Mouse (Mus musculus): ENCODE measurements around the gene Sema4d. TPM values are rescaled to one million over a fixed set of nuclear protein-coding genes. Genes with fewer than 3 reads are reported as not detected.

Gene Sema4d
- total and polyA plus RNA-seq, 3 experiments, result 6.9 to 20.3 TPM; not detected in 1

DNA sequence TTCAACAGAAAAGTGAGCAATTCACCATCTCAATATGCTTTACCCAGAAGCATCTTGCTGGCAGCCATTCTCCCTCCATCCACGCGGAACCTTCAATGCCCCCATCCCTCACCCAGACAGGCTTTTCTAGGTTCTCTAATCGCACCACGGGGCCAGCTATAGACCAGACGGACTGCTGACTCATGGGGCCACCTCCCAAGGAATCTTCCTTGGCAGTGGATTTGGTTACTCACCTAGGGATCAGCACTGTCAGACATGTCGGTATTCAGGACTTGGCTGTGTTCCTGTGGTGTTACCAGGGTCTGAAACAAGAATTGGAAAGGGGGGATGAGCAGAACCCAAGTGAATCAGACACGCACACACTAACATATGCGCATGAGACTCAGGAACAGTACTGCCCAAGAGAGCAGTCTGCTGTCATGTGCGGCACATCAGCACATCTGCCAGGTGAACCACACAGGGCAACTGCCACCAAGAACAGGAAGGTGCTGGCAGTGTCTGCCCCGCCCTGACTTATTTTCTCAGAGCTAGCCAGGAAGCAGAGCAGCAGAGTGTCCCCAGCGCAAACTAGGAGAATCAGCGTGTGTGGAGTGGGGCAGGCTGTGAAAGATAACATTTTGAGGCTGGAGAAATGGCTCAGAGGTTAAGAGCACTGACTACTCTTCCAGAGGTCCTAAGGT lies 30.4 kb downstream of the Sema4d start:
- peaks cover 8 to 18% of the 10 kb centered on the region in 2 experiments for H3K4me1 ChIP-seq (ENCODE audit: control insufficient read depth in 1 of 2, insufficient read depth in 2 of 2, low read length in 2 of 2)
- H3K79me2 ChIP-seq (ENCODE audit: control insufficient read depth, insufficient read depth, low read length, poor library complexity), result no peaks in the 10 kb centered on the region
- no peak overlapping the region for H3K9ac ChIP-seq (ENCODE audit: control insufficient read depth, low read depth, low read length, poor library complexity, severe bottlenecking)
- no peaks in the 10 kb centered on the region for H3K9me3 ChIP-seq (replicated peaks; ENCODE audit: insufficient read depth, low read length)
- no peaks in the 10 kb centered on the region for H3K27me3 ChIP-seq (ENCODE audit: control insufficient read depth in 1 of 2, insufficient read depth in 2 of 2, low read length in 2 of 2)
- H3K27ac ChIP-seq (ENCODE audit: control insufficient read depth, low read depth, low read length), result no peak overlapping the region
- TF ChIP-seq RCOR1 (IDR thresholded peaks at IDR 0.05; ENCODE audit: low read depth, low read length) (no peak), MYC (IDR thresholded peaks at IDR 0.05; ENCODE audit: low read depth, low read length) (no peak)
- H3K4me3 ChIP-seq (ENCODE audit: control insufficient read depth in 1 of 2, insufficient read depth in 1 of 2, low read depth in 2 of 2, low read length in 2 of 2), result no peak overlapping the region
- peaks cover 0 to 11% of the 10 kb centered on the region in 2 experiments; a peak in 2 of 4 replicates for H3K36me3 ChIP-seq (ENCODE audit: control insufficient read depth in 1 of 2, insufficient read depth in 2 of 2, low read length in 2 of 2)
- DNase-seq (ENCODE audit: low read depth, low spot score), result no peak

DNA sequence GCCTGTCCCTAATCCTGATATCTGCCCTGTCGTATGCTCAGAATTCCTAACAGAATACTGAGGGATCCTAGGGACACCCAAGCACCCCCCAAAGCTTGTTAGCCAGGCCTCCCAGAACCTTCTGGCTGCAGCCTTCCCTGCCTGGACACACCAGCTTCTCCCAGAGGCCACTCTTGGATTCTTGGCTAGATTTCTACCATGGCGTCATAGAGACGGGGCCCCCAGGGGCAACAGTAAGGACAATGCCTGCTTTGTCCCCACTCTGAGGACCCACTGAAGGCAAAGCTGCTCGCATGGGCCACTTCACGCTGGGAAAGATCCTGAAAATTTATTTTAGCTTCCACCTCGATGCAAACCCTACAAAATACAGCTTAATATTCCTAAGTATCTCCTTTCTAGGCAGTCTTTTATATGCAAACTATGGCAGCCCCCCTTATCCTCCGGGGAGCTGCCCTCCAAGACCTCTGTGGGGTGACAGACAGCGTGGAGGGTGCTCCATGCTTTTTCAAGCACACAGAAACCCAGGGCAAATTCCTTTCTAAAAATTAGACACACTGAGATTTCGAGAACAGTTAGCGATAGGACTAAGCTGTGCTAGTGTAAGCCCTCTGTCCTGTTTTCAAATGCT lies 32.2 kb downstream of the Sema4d start:
- Histone ChIP-seq H3K9me3 (replicated peaks; ENCODE audit: insufficient read depth, low read length) (no peaks in the 10 kb centered on the region), H3K79me2 (ENCODE audit: control insufficient read depth, insufficient read depth, low read length, poor library complexity) (no peaks in the 10 kb centered on the region; the same call in 1 of the 2 replicates), H3K27ac (ENCODE audit: control insufficient read depth, low read depth, low read length) (no peak overlapping the region), H3K27me3 (ENCODE audit: control insufficient read depth in 1 of 2, insufficient read depth in 2 of 2, low read length in 2 of 2) (no peaks in the 10 kb centered on the region), H3K4me3 (ENCODE audit: control insufficient read depth in 1 of 2, insufficient read depth in 1 of 2, low read depth in 2 of 2, low read length in 2 of 2) (no peak overlapping the region), H3K4me1 (ENCODE audit: control insufficient read depth in 1 of 2, insufficient read depth in 2 of 2, low read length in 2 of 2) (peaks cover 5 to 17% of the 10 kb centered on the region in 2 experiments), H3K36me3 (ENCODE audit: control insufficient read depth in 1 of 2, insufficient read depth in 2 of 2, low read length in 2 of 2) (peaks cover 0 to 13% of the 10 kb centered on the region in 2 experiments; a peak in 2 of 4 replicates), H3K9ac (ENCODE audit: control insufficient read depth, low read depth, low read length, poor library complexity, severe bottlenecking) (no peak overlapping the region)
- no peak for TF ChIP-seq KAT2A (conservative IDR thresholded peaks at IDR 0.05; ENCODE audit: low read depth, low read length)
- no peak for TF ChIP-seq POLR2A (IDR thresholded peaks at IDR 0.05; ENCODE audit: control insufficient read depth in 1 of 2, insufficient read depth in 1 of 2, low read depth in 1 of 2, low read length in 2 of 2, poor library complexity in 1 of 2)
- no peak for TF ChIP-seq ZC3H11A (IDR thresholded peaks at IDR 0.05; ENCODE audit: low read depth, low read length)
- no peak for TF ChIP-seq RAD21 (IDR thresholded peaks at IDR 0.05; ENCODE audit: low read depth, low read length)
- TF ChIP-seq ETS1 (IDR thresholded peaks at IDR 0.05; ENCODE audit: low read depth, low read length), result no peak
- TF ChIP-seq ZMIZ1 (IDR thresholded peaks at IDR 0.05; ENCODE audit: low read depth, low read length), result no peak
- TF ChIP-seq CHD2 (IDR thresholded peaks at IDR 0.05; ENCODE audit: low read length), result no peak
- no peak for TF ChIP-seq NRF1 (IDR thresholded peaks at IDR 0.05; ENCODE audit: insufficient read depth, low read depth, low read length, poor library complexity, severe bottlenecking)
- TF ChIP-seq MXI1 (IDR thresholded peaks at IDR 0.05; ENCODE audit: low read depth, low read length), result no peak
- no peak for TF ChIP-seq MAFK (IDR thresholded peaks at IDR 0.05; ENCODE audit: borderline replicate concordance, low read depth, low read length)
- no peak for TF ChIP-seq UBTF (IDR thresholded peaks at IDR 0.05; ENCODE audit: borderline replicate concordance, insufficient read depth, low read depth, low read length)
- no peak for TF ChIP-seq GATA1 (IDR thresholded peaks at IDR 0.05; ENCODE audit: low read depth, low read length)
- no peak for TF ChIP-seq TAL1 (IDR thresholded peaks at IDR 0.05; ENCODE audit: low read length)
- DNase-seq (ENCODE audit: low read depth, low spot score), result no peak
